Mouse (Mus musculus) central nervous system, embryonic 14 days (tissue): ENCODE results near the gene Erbb2. TPM values are rescaled to one million over a fixed set of nuclear protein-coding genes. Genes with fewer than 3 reads are reported as not detected.

Experiments
- polyA plus RNA-seq: library from polyadenylated mRNA; depleted of rRNA; stranded (reverse); fragments of >200 nt; gene quantifications from 2 replicates; pipeline ENCODE4 v1.2.3, GENCODE M21; 2012; rRNA removed

Erbb2 gene
- 7.7 and 14.8 TPM in 2 replicates for polyA plus RNA-seq

GRCm38 (mm10) chr11:98412273-98412796 is at the start of gene Erbb2:
TSS of gene Erbb2 (plus strand) at chr11:98412470.

GRCm38 (mm10) chr11:98383261-98384030 is 28.8 kb upstream of the Erbb2 start, which contains the start of gene Tcap:
TSS of gene Tcap (plus strand) at chr11:98383811.

GRCm38 (mm10) chr11:98385638-98386585 is 26.4 kb upstream of the Erbb2 start, which contains the start of gene Pnmt:
TSS of gene Pnmt (plus strand) at chr11:98386450.

GRCm38 (mm10) chr11:98400161-98400726 is 12.0 kb upstream of the Erbb2 start, which contains the start of gene Pgap3:
TSS of gene Pgap3 (minus strand) at chr11:98400490.

GRCm38 (mm10) chr11:98438331-98439158 is 26.3 kb downstream of the Erbb2 start, which contains the start of gene Mien1:
TSS of gene Mien1 (minus strand) at chr11:98438991.

GRCm38 (mm10) chr11:98446213-98446561 is 33.9 kb downstream of the Erbb2 start, which contains the start of gene Grb7:
TSS of gene Grb7 (plus strand) at chr11:98446394.

Other genes starting within 250 kb of the Erbb2 start
- gene Med1, start 219.2 kb upstream of the Erbb2 start, polyA plus RNA-seq = 28.6 and 30.6 TPM in 2 replicates
- gene Cdk12, start 209.4 kb upstream of the Erbb2 start, polyA plus RNA-seq = 23.2 and 24.3 TPM in 2 replicates
- gene Neurod2, start 82.8 kb upstream of the Erbb2 start, polyA plus RNA-seq = 53.8 and 98.4 TPM in 2 replicates
- 8.3 and 16.4 TPM in 2 replicates for gene Ppp1r1b, start 64.1 kb upstream of the Erbb2 start, polyA plus RNA-seq
- gene Stard3, start 54.1 kb upstream of the Erbb2 start, polyA plus RNA-seq = 74.8 and 86.4 TPM in 2 replicates
- 0.64 and 2.3 TPM in 2 replicates for gene Tcap, start 28.7 kb upstream of the Erbb2 start, polyA plus RNA-seq
- gene Pnmt, start 26.0 kb upstream of the Erbb2 start, polyA plus RNA-seq = 0.49 and 1.5 TPM in 2 replicates
- gene Pgap3, start 12.0 kb upstream of the Erbb2 start, polyA plus RNA-seq = 11.9 and 12.1 TPM in 2 replicates
- gene Mien1, start 26.5 kb downstream of the Erbb2 start, polyA plus RNA-seq = 140 and 174 TPM in 2 replicates
- gene Grb7, start 33.9 kb downstream of the Erbb2 start, polyA plus RNA-seq = 0.49 and 2.8 TPM in 2 replicates
- gene Ikzf3, start 133.6 kb downstream of the Erbb2 start, polyA plus RNA-seq = 0.30 TPM in 1 of 2 replicates, not detected in the other
- 0.10 and 0.19 TPM in 2 replicates for gene Zpbp2, start 138.6 kb downstream of the Erbb2 start, polyA plus RNA-seq
- 86.2 and 88.2 TPM in 2 replicates for gene Ormdl3, start 174.9 kb downstream of the Erbb2 start, polyA plus RNA-seq
- not detected in 2 replicates for gene Lrrc3c, start 185.8 kb downstream of the Erbb2 start, polyA plus RNA-seq
- gene Gm12355, start 213.2 kb downstream of the Erbb2 start, polyA plus RNA-seq = 0.29 and 0.43 TPM in 2 replicates
- gene Gsdma3, start 213.9 kb downstream of the Erbb2 start, polyA plus RNA-seq = not detected in 2 replicates
- gene Gsdma2, start 234.3 kb downstream of the Erbb2 start, polyA plus RNA-seq = 0.04 TPM in 1 of 2 replicates, not detected in the other